Mouse (Mus musculus) ES-CJ7 (cell line): ENCODE measurements around the gene Gars.

Experiments used
- DNase-seq: peaks from one replicate; pipeline ENCODE4 v3.0.0; 2011; ENCODE audit warnings: low read depth, low spot score

Gene Gars

DNA sequence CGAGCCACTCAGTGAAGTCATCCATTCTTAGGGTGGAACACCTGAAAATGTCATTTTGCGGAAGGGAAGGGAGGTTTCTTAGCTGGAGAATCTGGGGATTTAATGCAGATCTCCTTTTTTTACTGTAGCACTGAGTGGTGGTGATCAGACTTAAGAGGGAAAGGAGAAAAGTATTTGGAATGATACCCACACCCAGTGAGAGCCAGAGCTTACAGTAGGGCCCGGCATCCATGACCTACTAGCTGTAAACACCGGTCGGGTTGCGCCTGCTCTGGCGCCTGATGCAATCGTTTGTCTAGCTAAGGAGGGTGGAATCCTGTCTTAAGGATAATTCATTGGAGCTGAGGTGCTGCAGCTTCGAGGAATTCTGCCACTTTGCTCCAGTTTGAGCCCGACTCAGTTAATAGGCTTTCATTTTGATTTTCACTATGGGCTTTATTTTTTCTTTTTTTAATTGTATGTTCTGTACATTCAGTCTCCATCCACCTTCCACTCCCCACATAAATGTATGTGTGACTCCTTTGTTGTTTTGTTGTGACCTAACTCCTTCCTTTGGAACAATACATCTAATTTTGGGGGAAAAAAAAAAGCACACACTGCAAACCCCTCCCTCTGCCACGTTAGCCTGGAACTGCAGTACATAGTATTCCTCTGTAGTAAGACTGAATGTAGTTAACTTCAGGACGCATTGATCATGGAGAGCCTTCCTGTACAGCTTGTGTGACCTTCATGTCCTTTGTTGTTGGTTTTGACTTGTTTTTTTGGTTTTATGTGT, 1.1 kb downstream of the Gars start:
- peak; percentile 43 for DNase-seq

DNA sequence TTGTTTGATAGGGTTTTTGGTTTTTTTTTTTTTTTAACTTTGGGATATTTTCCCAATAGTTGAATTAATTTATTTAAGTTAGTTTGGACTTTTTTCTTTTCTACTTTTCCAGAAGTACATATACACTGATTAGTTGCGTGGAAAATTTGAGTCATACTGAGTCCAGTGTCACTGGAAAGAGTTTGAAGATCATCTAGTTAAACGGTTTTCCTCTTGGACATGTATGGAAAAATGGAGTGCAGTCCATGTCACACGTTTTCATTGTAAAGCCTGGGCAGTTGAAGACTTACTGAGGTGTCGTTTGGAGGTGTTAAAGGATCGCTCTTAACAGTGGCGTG, 1.6 kb downstream of the Gars start:
- DNase-seq, result no peak

DNA sequence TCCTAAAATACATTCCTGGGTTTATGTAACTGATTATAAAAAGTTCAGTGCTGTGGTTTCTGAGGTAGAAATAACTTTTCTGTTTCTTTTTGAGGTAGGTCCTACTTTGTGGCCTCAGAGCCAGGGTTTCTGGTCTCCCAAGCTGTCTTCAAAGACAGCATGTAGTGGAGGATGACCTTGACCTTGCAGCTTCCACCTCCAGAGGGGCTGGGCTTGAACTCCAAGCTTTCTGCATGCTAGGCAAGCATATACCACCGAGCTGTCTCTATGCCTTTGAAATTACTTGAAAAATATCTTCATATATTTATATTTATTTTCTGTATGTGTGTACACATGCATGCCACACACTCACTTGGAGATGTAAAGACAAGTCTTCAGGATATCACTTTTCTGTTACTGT, 2.2 kb downstream of the Gars start:
- peak; percentile 46 for DNase-seq

DNA sequence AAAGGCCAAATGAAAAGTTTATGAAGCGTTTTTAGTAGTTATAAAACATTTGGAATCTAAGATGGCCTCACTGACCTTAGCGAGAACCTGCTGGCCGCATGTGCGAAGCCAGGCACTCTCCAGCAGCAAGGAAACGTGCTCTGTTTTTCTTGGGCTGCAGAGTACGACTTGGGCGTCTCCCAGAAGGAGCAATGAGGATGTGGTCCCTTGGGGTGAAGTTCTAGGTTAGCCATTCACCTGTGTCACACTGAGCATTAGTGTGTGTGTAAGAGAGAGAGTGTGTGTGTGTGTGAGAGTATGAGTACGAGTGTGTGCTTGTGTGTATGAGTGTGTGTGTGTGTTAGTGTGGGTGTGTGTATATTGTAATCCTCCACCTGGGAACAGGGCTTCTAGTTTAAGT, 5.4 kb downstream of the Gars start:
- no peak for DNase-seq

DNA sequence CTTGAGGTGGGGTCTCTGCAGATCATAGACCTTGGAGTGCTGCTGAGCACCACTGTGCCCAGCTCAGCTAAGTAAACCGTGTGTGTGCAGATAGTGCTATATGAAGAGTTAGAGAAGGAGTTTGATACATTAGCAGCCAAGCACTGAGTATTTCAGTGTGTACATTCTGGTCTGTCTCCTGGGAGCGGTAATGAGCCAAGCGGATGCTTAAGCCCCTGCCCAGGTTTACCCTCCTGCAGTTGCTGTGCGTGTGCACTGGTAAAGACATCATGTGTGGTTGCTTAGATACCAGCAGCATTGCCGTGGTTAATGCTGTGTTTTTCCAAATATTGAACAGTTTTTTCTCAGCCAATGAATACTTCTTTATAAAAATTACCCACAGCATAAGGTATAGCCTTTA, 6.7 kb downstream of the Gars start:
- DNase-seq, result no peak

DNA sequence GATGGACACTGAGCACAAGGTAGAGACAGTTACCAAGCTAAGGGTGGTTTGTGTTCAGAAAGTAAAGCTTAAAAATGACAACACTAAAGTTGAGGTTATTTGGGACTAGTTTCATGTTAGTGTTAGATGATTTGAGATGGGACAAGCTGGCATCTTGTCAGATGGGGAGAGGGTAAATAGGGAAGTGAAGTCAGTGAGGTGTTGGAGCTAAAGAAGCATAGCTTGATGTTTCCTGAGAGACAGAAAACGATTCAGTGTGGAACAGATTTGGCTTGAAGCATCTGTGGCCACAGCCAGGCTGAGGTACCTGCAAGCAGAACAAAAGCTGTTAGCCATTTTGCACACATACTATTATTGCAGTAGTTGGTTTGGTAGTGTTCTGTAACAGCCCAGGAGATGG, 7.5 kb downstream of the Gars start:
- DNase-seq, result no peak

DNA sequence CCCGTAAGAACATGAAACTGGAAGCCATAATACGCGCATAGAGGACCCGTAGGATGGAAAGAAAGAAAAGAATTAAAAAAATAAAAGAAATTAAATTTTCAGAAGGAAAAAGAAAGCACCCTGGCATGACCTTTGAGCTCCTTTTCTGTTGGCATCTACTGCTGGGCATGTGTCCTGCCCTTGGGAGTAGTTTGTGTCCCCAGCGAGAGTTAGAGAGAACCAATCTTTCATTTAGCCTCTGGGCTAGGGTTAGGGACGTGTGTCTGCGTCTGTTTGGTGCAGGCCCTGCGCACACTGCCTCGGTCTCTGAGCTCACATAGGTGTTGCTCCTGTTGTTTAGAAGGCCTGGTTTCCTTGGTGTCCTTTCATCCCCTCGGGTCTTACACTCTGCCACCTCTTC, 11.4 kb downstream of the Gars start:
- no peak for DNase-seq

DNA sequence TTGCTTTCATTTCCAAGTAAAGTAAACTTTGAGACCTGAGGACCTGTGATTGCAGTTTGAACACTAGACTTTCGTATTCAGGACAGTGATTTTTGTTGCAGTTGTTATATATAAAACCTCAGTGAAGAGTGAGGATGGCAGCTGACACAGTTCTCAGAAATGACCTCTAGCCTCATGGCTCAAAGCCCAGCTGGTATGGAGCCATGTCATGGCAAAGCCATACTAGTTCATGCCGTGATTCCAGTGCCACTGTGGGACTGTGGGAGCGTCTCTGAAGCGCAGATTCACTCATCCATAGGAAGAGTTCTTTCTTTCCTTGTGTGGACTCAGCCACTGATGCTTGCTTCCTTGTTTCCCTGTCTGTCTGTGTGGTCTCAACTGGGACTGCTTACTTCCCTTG, 16.7 kb downstream of the Gars start:
- no peak for DNase-seq

DNA sequence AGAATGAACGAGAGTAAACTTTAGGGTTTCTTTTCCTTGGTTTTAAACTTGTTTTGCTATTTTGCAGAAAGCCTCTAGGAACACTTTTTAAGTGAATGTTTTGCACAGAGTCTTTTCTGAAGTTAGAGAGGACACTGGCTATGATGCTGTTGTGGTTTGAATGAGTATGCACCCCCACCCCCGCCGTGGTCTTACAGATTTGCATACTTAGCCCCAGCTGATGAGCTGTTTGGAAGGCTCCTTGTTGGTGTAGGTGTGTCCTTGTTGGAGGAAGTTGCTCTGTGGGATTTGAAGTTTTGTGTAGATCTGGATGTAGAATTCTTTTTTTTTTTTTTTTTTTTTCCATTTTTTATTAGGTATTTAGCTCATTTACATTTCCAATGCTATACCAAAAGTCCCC, 19.6 kb downstream of the Gars start:
- no peak for DNase-seq

DNA sequence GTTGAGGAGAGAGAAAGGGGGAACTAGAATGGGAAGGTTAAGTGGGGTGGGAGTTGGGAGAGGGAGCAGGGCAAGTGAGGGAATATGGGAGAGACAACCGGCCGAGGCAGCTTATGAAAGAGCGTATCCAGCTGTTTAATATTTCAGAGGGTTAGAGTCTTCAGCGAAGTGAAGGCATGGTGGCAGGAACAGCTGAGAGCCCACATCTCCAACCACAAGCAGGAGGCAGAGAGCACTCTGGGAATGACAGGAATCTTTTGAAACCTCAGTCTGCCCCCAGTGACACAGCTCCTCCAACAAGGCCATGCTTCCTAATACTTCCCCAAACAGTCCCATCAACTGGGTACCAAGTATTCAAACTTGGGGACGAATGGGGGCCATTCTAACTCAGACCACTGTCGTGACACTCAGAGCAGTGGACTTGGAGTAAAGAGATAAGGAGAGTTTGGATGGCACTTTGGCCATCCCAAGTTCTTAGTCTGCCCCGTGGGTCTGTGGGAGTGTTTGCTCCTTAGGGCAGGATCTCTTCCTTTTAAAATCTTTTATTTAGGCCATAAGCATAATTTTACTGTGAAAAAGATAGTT, 22.5 kb downstream of the Gars start:
- DNase-seq, result no peak

DNA sequence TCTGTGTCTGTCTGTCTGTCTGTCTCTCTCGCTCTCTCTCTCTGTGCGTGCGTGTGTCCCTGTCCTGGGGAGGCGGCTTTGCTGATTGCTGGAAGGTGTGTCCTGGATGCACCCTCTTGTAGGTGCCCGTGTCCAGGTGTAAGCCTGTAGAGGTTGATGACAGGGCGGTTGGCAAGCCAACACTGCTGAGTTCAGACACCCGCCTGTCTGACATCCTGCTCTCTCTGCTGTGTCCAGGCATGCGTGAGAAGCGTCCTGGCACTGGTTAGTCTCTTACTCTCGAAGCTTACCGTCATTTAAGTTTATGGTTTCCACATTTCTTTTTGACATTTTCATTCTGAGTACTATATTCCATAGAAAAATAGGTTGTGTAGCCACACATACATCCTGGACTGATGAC, 23.5 kb downstream of the Gars start:
- DNase-seq, result no peak

DNA sequence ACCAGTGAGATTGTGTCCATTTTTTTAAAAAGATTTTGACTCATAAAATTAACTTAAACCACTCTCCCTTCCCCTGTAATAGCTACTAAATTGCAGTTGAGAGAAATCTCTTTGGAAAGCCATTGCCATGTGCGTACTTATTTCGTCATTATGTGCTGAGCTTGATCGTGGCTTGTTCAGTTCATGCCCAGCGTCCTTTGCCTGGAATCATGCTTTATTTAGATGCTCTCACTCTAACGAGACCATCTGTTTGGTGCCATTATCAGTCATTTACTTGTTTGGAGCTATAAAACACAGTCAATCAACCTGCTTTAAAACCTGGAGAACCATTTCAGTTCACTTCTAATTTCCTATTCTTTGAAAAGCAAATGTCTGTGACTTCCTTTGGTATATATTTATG, 24.4 kb downstream of the Gars start:
- no peak for DNase-seq

DNA sequence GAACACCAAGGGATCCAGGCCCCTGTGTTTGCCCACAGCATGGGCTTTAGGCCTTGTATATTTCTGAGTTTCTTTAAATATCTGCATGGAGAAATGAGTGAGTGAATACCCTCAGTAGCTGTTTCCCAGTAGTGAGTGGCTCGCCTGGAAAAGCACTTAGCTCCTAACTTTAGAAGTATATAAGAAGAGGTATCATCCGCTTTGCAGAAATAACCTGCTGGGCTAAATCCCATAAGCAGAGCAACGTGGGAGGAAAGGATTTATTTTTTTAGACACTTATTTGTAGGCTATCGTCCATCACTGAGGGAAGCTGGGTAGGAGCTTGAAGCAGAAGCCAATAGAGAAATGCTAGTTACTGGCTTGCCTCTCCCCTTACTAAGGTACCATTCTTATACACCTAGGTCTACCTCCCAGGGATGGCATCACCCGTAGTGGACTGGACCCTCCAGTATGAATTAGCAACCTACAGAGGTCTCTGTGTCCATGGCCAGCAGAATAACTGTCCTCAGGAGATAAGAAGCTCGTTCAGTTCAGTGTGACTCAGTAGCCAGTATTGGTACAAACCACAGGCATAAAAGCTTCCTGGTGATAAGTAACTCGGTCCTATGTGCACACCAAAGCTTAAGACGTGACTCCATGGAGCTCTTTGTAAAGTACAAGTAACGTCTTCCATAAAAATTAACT, 26.1 kb downstream of the Gars start:
- no peak for DNase-seq

DNA sequence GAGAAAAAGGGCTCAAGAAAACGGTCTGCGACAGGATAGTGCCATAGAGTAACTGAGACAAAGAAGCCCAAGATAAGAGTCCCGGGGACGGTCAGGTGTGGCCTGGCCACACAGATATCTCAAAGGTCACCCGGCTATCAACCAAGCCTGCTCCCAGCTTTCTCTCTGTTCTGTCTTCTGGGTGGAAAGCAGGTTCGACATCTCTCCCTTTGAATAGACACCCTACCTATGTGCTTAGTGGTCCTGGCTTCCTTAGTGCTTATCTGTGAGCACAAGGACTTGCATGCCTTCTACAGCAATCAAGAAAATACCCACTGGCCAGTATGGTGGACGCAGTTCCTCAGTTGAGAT, 26.6 kb downstream of the Gars start:
- DNase-seq, result no peak

DNA sequence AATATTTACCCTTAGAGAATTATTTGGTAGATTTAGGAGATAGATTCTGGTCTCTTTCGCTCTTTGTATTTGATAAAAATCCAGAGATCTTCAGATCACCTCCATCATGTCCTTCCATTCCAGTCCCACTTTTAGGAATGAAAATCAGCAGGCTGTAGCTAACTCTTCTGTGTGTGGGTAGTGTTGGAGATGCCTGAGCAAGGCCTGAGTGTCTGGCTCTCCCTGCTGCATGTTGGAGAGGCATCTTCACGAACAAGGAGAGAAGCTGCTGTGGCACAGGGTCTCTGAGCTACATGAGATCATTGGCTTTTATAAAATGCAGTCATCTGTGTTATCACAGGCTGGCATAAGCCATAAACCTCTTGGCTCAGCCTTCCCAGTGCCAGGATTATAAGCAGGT, 28.1 kb downstream of the Gars start:
- no peak for DNase-seq

DNA sequence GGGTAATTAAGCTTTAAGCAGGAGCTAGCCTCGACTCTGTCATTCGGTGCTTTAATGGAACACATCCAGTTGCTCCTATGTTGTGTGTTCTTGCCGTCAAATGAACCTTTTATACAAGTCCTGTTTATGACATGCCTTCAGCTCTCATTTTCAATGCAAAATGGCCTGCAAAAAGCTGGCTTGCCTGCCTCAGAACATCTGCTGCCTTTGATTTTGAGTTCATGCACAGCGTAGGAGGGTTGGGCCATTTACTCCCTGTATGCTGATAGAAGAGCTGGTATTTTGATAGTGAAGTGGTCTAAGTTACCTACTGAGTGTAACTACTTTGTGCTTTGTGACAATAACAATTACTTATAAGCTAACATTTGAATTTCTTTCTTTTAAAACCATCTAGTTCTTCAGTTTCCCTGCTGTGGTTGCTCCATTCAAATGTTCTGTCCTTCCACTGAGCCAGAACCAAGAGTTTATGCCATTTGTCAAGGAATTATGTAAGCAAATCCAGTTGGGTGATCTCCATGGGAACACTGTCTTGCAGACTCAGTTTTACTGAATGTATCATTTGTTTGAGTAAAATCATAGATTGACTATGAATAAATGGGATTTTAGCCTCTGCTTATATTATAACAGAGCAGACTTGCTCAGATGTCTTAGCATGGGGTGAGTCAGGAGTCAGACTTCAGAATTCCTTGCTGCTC, 38.9 kb downstream of the Gars start:
- no peak for DNase-seq

DNA sequence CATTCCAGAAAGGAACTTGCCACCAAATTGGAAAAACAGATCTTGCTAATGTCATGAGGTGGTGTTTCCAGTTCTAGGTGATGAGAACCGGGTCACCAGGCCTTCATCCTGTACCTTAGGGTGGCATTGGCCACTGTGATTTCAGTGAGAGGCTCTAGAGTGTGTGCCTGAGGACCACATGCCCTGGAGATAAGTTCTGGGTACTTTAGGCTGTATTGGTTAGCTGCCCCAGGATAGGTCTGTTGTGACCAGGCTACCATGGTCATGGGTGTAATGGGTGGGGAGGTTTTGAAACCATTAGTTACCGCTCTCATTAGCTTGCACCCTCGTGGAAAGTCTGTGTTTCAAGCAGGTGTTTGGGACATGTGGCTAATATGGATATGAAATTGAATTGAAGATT, 43.6 kb downstream of the Gars start:
- no peak for DNase-seq

DNA sequence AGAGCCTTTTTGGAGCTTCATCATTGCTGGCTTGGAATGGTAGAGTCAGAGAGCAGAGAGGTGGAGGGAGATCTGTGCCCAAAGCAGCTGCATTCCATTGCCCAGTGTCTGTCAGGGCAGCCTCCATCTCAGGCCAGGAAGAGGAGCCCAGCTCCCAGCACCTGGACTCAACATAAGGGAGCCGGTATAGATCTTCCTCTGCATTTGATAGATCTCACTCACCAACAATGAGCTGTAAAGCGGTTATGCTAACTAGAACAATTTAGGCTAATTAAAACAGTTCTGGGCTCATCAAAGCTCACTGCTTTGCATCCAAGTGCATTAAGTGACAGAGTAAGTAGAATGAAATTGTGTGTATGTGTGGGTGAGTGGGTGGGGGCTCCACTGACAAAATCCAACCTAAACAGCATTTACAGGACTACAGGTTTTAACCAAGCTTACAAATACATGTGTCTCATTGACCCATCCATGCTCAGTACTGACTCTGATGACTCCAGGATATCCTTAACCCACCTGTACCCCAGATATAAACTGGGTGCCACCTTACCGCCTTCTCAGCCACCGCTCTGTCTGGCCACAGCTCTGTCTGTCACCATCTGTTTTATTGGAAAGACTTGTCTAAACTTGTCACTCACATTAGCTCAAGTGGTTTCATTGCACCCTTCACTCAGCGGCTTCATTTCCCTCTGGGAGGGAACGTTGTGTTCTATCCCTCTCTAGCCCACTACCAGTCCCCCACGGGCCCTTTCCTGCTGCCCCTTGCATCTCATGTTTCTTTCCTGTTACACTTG, 44.6 kb downstream of the Gars start:
- DNase-seq, result no peak

DNA sequence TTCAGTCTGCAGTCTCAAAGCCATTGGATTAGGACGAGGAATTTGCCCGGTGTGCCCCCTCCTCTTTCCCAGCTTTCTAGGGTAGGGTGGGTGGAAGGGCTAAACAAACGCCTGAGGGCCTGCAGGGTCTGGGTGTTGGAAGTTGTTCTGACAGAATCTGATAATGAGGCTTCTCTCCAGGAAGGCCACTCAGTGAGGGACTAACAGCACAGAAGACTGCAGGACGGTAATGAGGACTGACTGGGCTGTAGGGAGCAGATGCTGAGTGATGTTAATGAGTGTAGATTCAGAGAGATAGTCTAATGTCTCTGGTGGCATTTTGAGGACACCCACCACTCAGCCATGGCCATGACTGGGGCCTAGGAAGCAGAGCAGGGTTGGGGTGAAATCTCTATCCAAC, 49.5 kb downstream of the Gars start:
- DNase-seq, result no peak

DNA sequence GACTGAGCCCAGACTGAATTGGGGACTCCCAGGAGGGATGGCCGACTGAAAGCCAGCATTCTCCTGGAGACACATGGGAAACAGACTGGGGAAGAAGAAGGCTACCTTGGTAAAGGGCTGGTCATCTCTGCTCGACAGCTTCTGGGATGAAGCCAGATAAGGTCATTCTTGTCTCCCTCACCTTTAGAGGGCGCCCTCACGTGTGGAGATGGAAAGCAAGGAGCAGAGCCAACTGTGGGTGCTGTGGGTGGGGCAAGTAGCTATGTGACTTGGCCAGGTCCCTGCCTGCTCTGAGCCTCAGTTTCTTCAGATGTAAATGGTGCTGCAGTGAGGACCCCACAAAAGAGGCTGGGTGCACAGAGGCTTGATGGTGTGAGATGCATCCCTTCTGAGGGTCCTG, 52.8 kb downstream of the Gars start:
- DNase-seq, result peak; percentile 47

DNA sequence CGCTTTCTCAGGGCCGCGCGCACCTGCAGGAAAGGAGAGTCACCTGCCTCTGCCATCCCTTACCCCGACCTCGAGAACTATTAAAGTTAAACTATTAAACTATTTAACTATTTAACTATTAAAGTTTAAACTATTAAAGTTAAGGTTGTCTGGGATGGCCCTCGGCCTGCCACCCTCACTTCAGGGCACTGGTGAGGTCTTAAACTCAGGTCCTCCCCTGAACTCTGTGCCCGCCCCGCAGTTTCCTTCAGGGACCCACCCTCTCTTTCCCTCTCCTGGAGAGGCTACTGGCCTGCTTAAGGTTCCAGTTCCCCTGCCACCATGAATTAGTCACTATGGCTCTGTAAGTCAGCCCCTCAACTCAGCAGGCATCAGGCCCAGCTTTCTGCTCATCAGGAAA, 53.6 kb downstream of the Gars start:
- DNase-seq, result no peak
